Mouse (Mus musculus): Measurements from ENCODE around the gene Mras. TPM values are rescaled to one million over a fixed set of nuclear protein-coding genes. Genes with fewer than 3 reads are reported as not detected.

The Mras gene
- 4.9 and 5.5 TPM in 2 replicates for total RNA-seq (2017)

GRCm38 (mm10) chr9:99437031-99437764 lies at the start of gene Mras:
TSS of gene Mras (minus strand) at chr9:99437381.
- ATAC-seq (replicated peaks in 1 of 2; ENCODE audit: insufficient read depth in 1 of 2, low FRiP score in 2 of 2, low TSS enrichment in 1 of 2, low read depth in 1 of 2, poor library complexity in 2 of 2, severe bottlenecking in 2 of 2): no peak; a peak in 1 of 4 replicates

- peak in 1 of 2 experiments; percentile 36; a peak in 1 of 4 replicates for ATAC-seq (replicated peaks in 1 of 2; ENCODE audit: insufficient read depth in 1 of 2, low FRiP score in 2 of 2, low TSS enrichment in 1 of 2, low read depth in 1 of 2, poor library complexity in 2 of 2, severe bottlenecking in 2 of 2)
These were observed 48.0 kb upstream of the Mras start for GRCm38 (mm10) chr9:99485144-99485543.

- ATAC-seq (replicated peaks in 1 of 2; ENCODE audit: insufficient read depth in 1 of 2, low FRiP score in 2 of 2, low TSS enrichment in 1 of 2, low read depth in 1 of 2, poor library complexity in 2 of 2, severe bottlenecking in 2 of 2): no peak
These were observed 47.5 kb upstream of the Mras start for GRCm38 (mm10) chr9:99484632-99485031.

GRCm38 (mm10) chr9:99483191-99483590 lies 46.0 kb upstream of the Mras start:
- no peak for ATAC-seq (replicated peaks in 1 of 2; ENCODE audit: insufficient read depth in 1 of 2, low FRiP score in 2 of 2, low TSS enrichment in 1 of 2, low read depth in 1 of 2, poor library complexity in 2 of 2, severe bottlenecking in 2 of 2)

- no peak for ATAC-seq (replicated peaks in 1 of 2; ENCODE audit: insufficient read depth in 1 of 2, low FRiP score in 2 of 2, low TSS enrichment in 1 of 2, low read depth in 1 of 2, poor library complexity in 2 of 2, severe bottlenecking in 2 of 2)
These were observed 43.6 kb upstream of the Mras start for GRCm38 (mm10) chr9:99480764-99481163.

GRCm38 (mm10) chr9:99479181-99479711 lies 42.1 kb upstream of the Mras start:
- no peak for ATAC-seq (replicated peaks in 1 of 2; ENCODE audit: insufficient read depth in 1 of 2, low FRiP score in 2 of 2, low TSS enrichment in 1 of 2, low read depth in 1 of 2, poor library complexity in 2 of 2, severe bottlenecking in 2 of 2)

GRCm38 (mm10) chr9:99471334-99471733 lies 34.2 kb upstream of the Mras start:
- ATAC-seq (replicated peaks in 1 of 2; ENCODE audit: insufficient read depth in 1 of 2, low FRiP score in 2 of 2, low TSS enrichment in 1 of 2, low read depth in 1 of 2, poor library complexity in 2 of 2, severe bottlenecking in 2 of 2): no peak

- ATAC-seq (replicated peaks in 1 of 2; ENCODE audit: insufficient read depth in 1 of 2, low FRiP score in 2 of 2, low TSS enrichment in 1 of 2, low read depth in 1 of 2, poor library complexity in 2 of 2, severe bottlenecking in 2 of 2): no peak
These were observed 33.3 kb upstream of the Mras start for GRCm38 (mm10) chr9:99470347-99471092.

- peak in 1 of 2 experiments; percentile 35; a peak in 2 of 4 replicates for ATAC-seq (replicated peaks in 1 of 2; ENCODE audit: insufficient read depth in 1 of 2, low FRiP score in 2 of 2, low TSS enrichment in 1 of 2, low read depth in 1 of 2, poor library complexity in 2 of 2, severe bottlenecking in 2 of 2)
These were observed 32.6 kb upstream of the Mras start for GRCm38 (mm10) chr9:99469681-99470273.

GRCm38 (mm10) chr9:99468572-99468971 lies 31.4 kb upstream of the Mras start:
- no peak for ATAC-seq (replicated peaks in 1 of 2; ENCODE audit: insufficient read depth in 1 of 2, low FRiP score in 2 of 2, low TSS enrichment in 1 of 2, low read depth in 1 of 2, poor library complexity in 2 of 2, severe bottlenecking in 2 of 2)

GRCm38 (mm10) chr9:99464876-99465275 lies 27.7 kb upstream of the Mras start:
- ATAC-seq (replicated peaks in 1 of 2; ENCODE audit: insufficient read depth in 1 of 2, low FRiP score in 2 of 2, low TSS enrichment in 1 of 2, low read depth in 1 of 2, poor library complexity in 2 of 2, severe bottlenecking in 2 of 2): no peak

- ATAC-seq (replicated peaks in 1 of 2; ENCODE audit: insufficient read depth in 1 of 2, low FRiP score in 2 of 2, low TSS enrichment in 1 of 2, low read depth in 1 of 2, poor library complexity in 2 of 2, severe bottlenecking in 2 of 2): no peak
These were observed 22.5 kb upstream of the Mras start for GRCm38 (mm10) chr9:99459730-99460129.

GRCm38 (mm10) chr9:99458529-99459208 lies 21.5 kb upstream of the Mras start:
- peak; percentile 67 to 75; a peak in 3 of 4 replicates for ATAC-seq (replicated peaks in 1 of 2; ENCODE audit: insufficient read depth in 1 of 2, low FRiP score in 2 of 2, low TSS enrichment in 1 of 2, low read depth in 1 of 2, poor library complexity in 2 of 2, severe bottlenecking in 2 of 2)

GRCm38 (mm10) chr9:99454211-99454610 lies 17.0 kb upstream of the Mras start:
- no peak for ATAC-seq (replicated peaks in 1 of 2; ENCODE audit: insufficient read depth in 1 of 2, low FRiP score in 2 of 2, low TSS enrichment in 1 of 2, low read depth in 1 of 2, poor library complexity in 2 of 2, severe bottlenecking in 2 of 2)

- peak in 1 of 2 experiments; percentile 17; a peak in 2 of 4 replicates for ATAC-seq (replicated peaks in 1 of 2; ENCODE audit: insufficient read depth in 1 of 2, low FRiP score in 2 of 2, low TSS enrichment in 1 of 2, low read depth in 1 of 2, poor library complexity in 2 of 2, severe bottlenecking in 2 of 2)
These were observed 14.0 kb upstream of the Mras start, which contains the start of gene Nme9 for GRCm38 (mm10) chr9:99451161-99451560. TSS of gene Nme9 (plus strand) at chr9:99451475.

GRCm38 (mm10) chr9:99449886-99450647 lies 12.9 kb upstream of the Mras start:
- ATAC-seq (replicated peaks in 1 of 2; ENCODE audit: insufficient read depth in 1 of 2, low FRiP score in 2 of 2, low TSS enrichment in 1 of 2, low read depth in 1 of 2, poor library complexity in 2 of 2, severe bottlenecking in 2 of 2): peak; percentile 64 to 73

GRCm38 (mm10) chr9:99447323-99447722 lies 10.1 kb upstream of the Mras start:
- no peak for ATAC-seq (replicated peaks in 1 of 2; ENCODE audit: insufficient read depth in 1 of 2, low FRiP score in 2 of 2, low TSS enrichment in 1 of 2, low read depth in 1 of 2, poor library complexity in 2 of 2, severe bottlenecking in 2 of 2)

Measured in hematopoietic stem cell, adult 5-6 weeks (primary cell).